Mouse (Mus musculus) neural tube, embryonic 14.5 days (tissue): Measurements from ENCODE around the gene Arhgap15. TPM values are rescaled to one million over a fixed set of nuclear protein-coding genes. Genes with fewer than 3 reads are reported as not detected.

ENCODE experiments used
- ATAC-seq: fragments of 200-750 bp; cut with Nextera tagmentation; 2 replicates; pipeline ENCODE4 v1.8.0; 2017; ENCODE audit warnings: low read depth, mild to moderate bottlenecking, moderate TSS enrichment, moderate library complexity
- H3K27ac ChIP-seq: fragments of 300-500 bp; sonication (generic); 2 replicates; pipeline ENCODE4 v1.5.1; 2014; ENCODE audit warnings: low read depth, mild to moderate bottlenecking, control low read depth, low read length, moderate library complexity, mixed read lengths
- H3K27me3 ChIP-seq: fragments of 300-500 bp; sonication (generic); 2 replicates; pipeline ENCODE4 v1.6.1; 2014; ENCODE audit warnings: low read length; ENCODE audit not compliant: control insufficient read depth, insufficient read depth
- H3K36me3 ChIP-seq: fragments of 300-500 bp; sonication (generic); 2 replicates; pipeline ENCODE4 v1.6.1; 2014; ENCODE audit warnings: low read length, mixed read lengths; ENCODE audit not compliant: control insufficient read depth, insufficient read depth
- H3K4me1 ChIP-seq: fragments of 300-500 bp; sonication (generic); 2 replicates; pipeline ENCODE4 v1.6.1; 2014; ENCODE audit warnings: low read length; ENCODE audit not compliant: control insufficient read depth, insufficient read depth
- H3K4me2 ChIP-seq: fragments of 300-500 bp; sonication (generic); 2 replicates; pipeline ENCODE4 v1.6.1; 2014; ENCODE audit warnings: mild to moderate bottlenecking, low read depth, low read length, control low read depth
- H3K4me3 ChIP-seq: fragments of 300-500 bp; sonication (generic); 2 replicates; pipeline ENCODE4 v1.5.1; 2014; ENCODE audit warnings: low read depth, low read length, control low read depth, mixed read lengths
- H3K9ac ChIP-seq: fragments of 300-500 bp; sonication (generic); replicated peaks from 2 replicates; pipeline ENCODE4 v1.6.1; 2014; ENCODE audit warnings: low read depth, mild to moderate bottlenecking, control low read depth, low read length, mixed read lengths
- H3K9me3 ChIP-seq: fragments of 300-500 bp; sonication (generic); 2 replicates; pipeline ENCODE4 v1.6.1; 2016; ENCODE audit warnings: low read length; ENCODE audit not compliant: control insufficient read depth
- WGBS: fragments of 180-500 bp; shearing (Covaris S2); extraction: QIAGEN DNeasy Blood & Tissue Kit; methylation state at CpG from one replicate; pipeline ENCODE4 v1.1.7; 2014; 5-methylcytosine and 5-hydroxymethylcytosine counted together
- polyA plus RNA-seq: library from polyadenylated mRNA; unstranded; fragments of >200 nt; fragmentation: Nextera tagmentation; extraction: Ambion mirVana; gene quantifications from 2 replicates; pipeline ENCODE4 v1.2.1, GENCODE M21; 2014

Gene Arhgap15
- polyA plus RNA-seq, 1 experiment from 2014 or later = 3.8 TPM

DNA sequence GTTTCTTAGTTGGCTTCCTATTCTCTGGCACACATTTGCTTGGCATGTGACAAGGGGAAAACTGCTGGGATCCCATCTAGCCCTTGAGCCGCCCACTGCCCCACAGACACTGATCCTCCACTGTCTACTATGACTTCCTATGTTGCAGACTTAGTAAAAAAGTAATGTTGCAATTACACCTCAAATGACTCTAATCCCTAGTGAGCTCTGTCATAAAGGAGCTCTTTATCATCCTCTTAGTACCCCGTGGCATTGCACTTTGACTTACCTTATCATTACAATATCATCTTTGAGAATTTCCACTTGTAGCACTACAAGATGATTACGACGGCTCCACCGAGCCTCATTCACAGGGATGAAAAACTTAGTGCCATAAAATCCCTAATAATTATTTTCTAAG is 190.6 kb downstream of the Arhgap15 start:
- H3K9me3 ChIP-seq = no peaks in the 10 kb centered on the region
- H3K27ac ChIP-seq = no peak overlapping the region
- H3K4me3 ChIP-seq = no peak overlapping the region
- H3K4me1 ChIP-seq = no peaks in the 10 kb centered on the region
- H3K27me3 ChIP-seq = no peaks in the 10 kb centered on the region
- H3K9ac ChIP-seq = no peak overlapping the region
- H3K4me2 ChIP-seq = no peak overlapping the region
- ATAC-seq = no peak
- 93% methylated on average over 5 of the region's 5 CpGs for WGBS
- H3K36me3 ChIP-seq = no peaks in the 10 kb centered on the region

GRCm38 (mm10) chr2:43945679-43946078 is 197.1 kb downstream of the Arhgap15 start:
- 93% methylated on average over 2 of the region's 2 CpGs for WGBS
- Histone ChIP-seq H3K9ac (no peak overlapping the region), H3K27me3 (no peaks in the 10 kb centered on the region), H3K9me3 (no peaks in the 10 kb centered on the region), H3K4me3 (no peak overlapping the region), H3K36me3 (no peaks in the 10 kb centered on the region), H3K4me2 (no peak overlapping the region), H3K27ac (no peak overlapping the region), H3K4me1 (no peaks in the 10 kb centered on the region)
- no peak for ATAC-seq

GRCm38 (mm10) chr2:43949775-43950492 is 201.3 kb downstream of the Arhgap15 start:
- ATAC-seq = no peak
- no peak overlapping the region for H3K4me2 ChIP-seq

GRCm38 (mm10) chr2:43950741-43951140 is 202.1 kb downstream of the Arhgap15 start:
- ATAC-seq = no peak
- no peak overlapping the region for H3K27ac ChIP-seq
- no peaks in the 10 kb centered on the region for H3K4me1 ChIP-seq
- H3K4me2 ChIP-seq = no peak overlapping the region
- no peak overlapping the region for H3K4me3 ChIP-seq
- WGBS = 73% methylated on average over 6 of the region's 6 CpGs
- no peak overlapping the region for H3K9ac ChIP-seq
- no peaks in the 10 kb centered on the region for H3K27me3 ChIP-seq
- H3K9me3 ChIP-seq = no peaks in the 10 kb centered on the region
- no peaks in the 10 kb centered on the region for H3K36me3 ChIP-seq

More at GRCm38 (mm10) chr2:43949775-43950492, 201.3 kb downstream of the Arhgap15 start:
- Histone ChIP-seq H3K27me3 (no peaks in the 10 kb centered on the region), H3K27ac (no peak overlapping the region), H3K36me3 (no peaks in the 10 kb centered on the region), H3K9ac (no peak overlapping the region), H3K4me3 (no peak overlapping the region), H3K9me3 (no peaks in the 10 kb centered on the region), H3K4me1 (no peaks in the 10 kb centered on the region)
- WGBS = 90% methylated on average over 13 of the region's 13 CpGs

GRCm38 (mm10) chr2:43959189-43959588 is 210.6 kb downstream of the Arhgap15 start:
- Histone ChIP-seq H3K9ac (no peak overlapping the region), H3K27ac (no peak overlapping the region), H3K27me3 (no peaks in the 10 kb centered on the region), H3K9me3 (no peaks in the 10 kb centered on the region), H3K36me3 (no peaks in the 10 kb centered on the region), H3K4me3 (no peak overlapping the region), H3K4me2 (no peak overlapping the region), H3K4me1 (no peaks in the 10 kb centered on the region)
- ATAC-seq = no peak

DNA sequence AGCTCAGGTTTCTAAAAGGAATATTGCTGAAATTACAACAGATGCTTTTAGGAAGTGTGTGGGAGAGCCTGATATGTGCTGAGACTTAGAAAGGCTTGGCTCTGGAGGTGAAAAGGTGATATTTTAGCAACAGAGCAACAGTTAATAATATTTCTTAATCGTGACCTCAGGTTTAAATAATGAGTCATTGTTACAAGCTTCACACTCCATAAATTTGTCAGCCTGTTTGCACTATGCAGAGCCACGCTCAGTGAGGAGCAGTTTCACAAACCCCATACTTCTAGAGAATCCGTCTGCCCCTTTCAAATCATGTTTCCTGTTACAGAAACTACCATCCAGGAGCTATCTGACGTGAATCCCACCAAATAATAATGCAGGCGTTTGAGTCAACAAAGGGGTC is 213.8 kb downstream of the Arhgap15 start:
- H3K36me3 ChIP-seq = no peaks in the 10 kb centered on the region
- 44% methylated on average over 5 of the region's 5 CpGs for WGBS
- H3K9me3 ChIP-seq = no peaks in the 10 kb centered on the region
- H3K9ac ChIP-seq = no peak overlapping the region
- ATAC-seq = no peak
- H3K27ac ChIP-seq = no peak overlapping the region
- no peaks in the 10 kb centered on the region for H3K4me1 ChIP-seq
- H3K27me3 ChIP-seq = no peaks in the 10 kb centered on the region
- no peak overlapping the region for H3K4me2 ChIP-seq
- no peak overlapping the region for H3K4me3 ChIP-seq

DNA sequence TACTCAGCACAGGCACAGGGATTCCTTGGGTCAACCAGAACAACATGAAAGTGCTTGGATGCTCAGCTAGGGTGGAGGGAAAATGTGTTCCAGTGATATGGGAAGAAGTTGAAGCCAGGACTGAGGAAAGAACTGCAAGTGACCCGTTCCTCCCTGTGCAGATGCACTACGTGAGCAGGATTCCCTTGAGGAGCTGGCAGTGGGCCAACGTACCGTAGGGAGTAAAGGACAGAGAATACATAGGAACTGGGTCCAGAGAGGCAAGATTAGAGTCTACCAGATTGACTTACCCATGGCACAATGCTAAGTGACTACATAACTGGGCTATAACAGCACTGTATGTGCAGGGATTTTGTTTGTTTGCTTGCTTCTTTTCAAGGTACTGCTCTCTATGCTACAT is 220.0 kb downstream of the Arhgap15 start:
- Histone ChIP-seq H3K4me1 (no peaks in the 10 kb centered on the region), H3K27ac (no peak overlapping the region), H3K4me3 (no peak overlapping the region), H3K9me3 (no peaks in the 10 kb centered on the region), H3K27me3 (no peaks in the 10 kb centered on the region), H3K36me3 (no peaks in the 10 kb centered on the region), H3K9ac (no peak overlapping the region), H3K4me2 (no peak overlapping the region)
- ATAC-seq = no peak
- 42% methylated on average over 4 of the region's 4 CpGs for WGBS

- H3K27ac ChIP-seq = no peak overlapping the region
- H3K36me3 ChIP-seq = no peaks in the 10 kb centered on the region
- H3K4me3 ChIP-seq = no peak overlapping the region
- no peak overlapping the region for H3K9ac ChIP-seq
- no peaks in the 10 kb centered on the region for H3K9me3 ChIP-seq
- H3K4me2 ChIP-seq = no peak overlapping the region
- no peak for ATAC-seq
- WGBS = 61% methylated on average over 11 of the region's 11 CpGs
- no peaks in the 10 kb centered on the region for H3K27me3 ChIP-seq
- no peaks in the 10 kb centered on the region for H3K4me1 ChIP-seq
Measured at GRCm38 (mm10) chr2:43977732-43978131, 229.1 kb downstream of the Arhgap15 start.

DNA sequence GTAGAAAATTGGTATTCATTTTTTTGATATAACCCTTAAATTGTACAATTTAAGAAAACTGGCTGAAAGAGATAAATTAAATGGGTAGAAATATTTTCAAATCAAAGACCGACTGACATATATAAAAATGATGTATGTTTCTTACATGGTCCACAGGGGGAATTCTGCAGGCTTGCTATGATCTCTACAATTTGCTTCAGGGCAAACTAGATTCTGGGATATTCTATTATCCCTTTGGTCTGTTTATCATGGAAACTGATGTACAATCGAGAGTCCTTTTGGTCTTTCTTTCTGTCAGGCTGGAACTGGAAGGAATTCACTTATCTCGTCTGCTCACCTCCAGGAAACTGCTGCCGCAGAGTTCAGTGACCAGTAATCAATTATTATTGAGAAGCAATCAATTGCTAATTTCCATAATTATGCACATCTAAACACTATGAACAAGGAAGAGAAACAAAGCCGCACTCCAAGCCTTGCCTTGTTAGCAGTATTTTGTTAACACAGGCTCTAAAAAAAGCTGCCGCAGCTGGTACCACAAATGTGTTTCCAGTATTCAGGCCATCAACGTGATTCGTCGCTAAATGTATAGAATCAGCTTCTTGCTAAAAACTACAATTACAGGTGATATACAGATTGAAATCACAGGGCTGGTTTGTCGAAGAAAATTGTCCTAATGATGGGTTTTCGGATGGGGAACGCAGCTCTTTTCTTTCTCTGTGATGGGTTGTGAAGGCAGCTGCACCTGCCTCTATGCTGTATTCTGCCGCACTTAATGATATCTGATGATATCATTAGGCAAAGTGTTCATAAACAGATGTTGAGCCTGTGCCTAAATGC is 229.8 kb downstream of the Arhgap15 start:
- H3K36me3 ChIP-seq = no peaks in the 10 kb centered on the region
- H3K27ac ChIP-seq = 0 out of 2 replicates have a peak overlapping the region, but pooled peaks have one; percentile 44
- 49% methylated on average over 13 of the region's 13 CpGs for WGBS
- no peak overlapping the region for H3K4me2 ChIP-seq
- H3K4me3 ChIP-seq = no peak overlapping the region
- H3K4me1 ChIP-seq = no peaks in the 10 kb centered on the region
- ATAC-seq = peak; percentile 54; the same call in 1 of the 2 replicates
- H3K27me3 ChIP-seq = no peaks in the 10 kb centered on the region
- no peaks in the 10 kb centered on the region for H3K9me3 ChIP-seq
- no peak overlapping the region for H3K9ac ChIP-seq
